Mouse (Mus musculus) liver, embryonic 11.5 days (tissue): ENCODE results near the gene Vmn1r21. TPM values are rescaled to one million over a fixed set of nuclear protein-coding genes. Genes with fewer than 3 reads are reported as not detected.

Experiments used
- ATAC-seq: fragments of 200-750 bp; cut with Nextera tagmentation; replicated peaks from 2 replicates; pipeline ENCODE4 v1.8.0; 2017; ENCODE audit warnings: moderate number of reproducible peaks, mild to moderate bottlenecking, moderate TSS enrichment, moderate library complexity; ENCODE audit not compliant: low FRiP score
- DNase-seq: peaks from one replicate; pipeline ENCODE4 v3.0.0-alpha.2; 2017; ENCODE audit warnings: low spot score
- H3K27ac ChIP-seq: fragments of 300-500 bp; sonication (generic); 2 replicates; pipeline ENCODE4 v1.5.1; 2014; ENCODE audit warnings: mild to moderate bottlenecking, low read depth, low read length, control low read depth
- H3K27me3 ChIP-seq: fragments of 300-500 bp; sonication (generic); replicated peaks from 2 replicates; pipeline ENCODE4 v1.6.1; 2014; ENCODE audit warnings: low read length, mixed read lengths; ENCODE audit not compliant: control insufficient read depth, insufficient read depth
- H3K36me3 ChIP-seq: fragments of 300-500 bp; sonication (generic); 2 replicates; pipeline ENCODE4 v1.6.1; 2014; ENCODE audit warnings: mild to moderate bottlenecking, low read length, moderate library complexity, mixed read lengths; ENCODE audit not compliant: control insufficient read depth, insufficient read depth
- H3K4me1 ChIP-seq: fragments of 300-500 bp; sonication (generic); replicated peaks from 2 replicates; pipeline ENCODE4 v1.6.1; 2014; ENCODE audit warnings: low read length, mixed read lengths; ENCODE audit not compliant: control insufficient read depth, insufficient read depth
- H3K4me2 ChIP-seq: fragments of 300-500 bp; sonication (generic); 2 replicates; pipeline ENCODE4 v1.6.1; 2014; ENCODE audit warnings: mild to moderate bottlenecking, control low read depth, moderate library complexity
- H3K4me3 ChIP-seq: fragments of 300-500 bp; sonication (generic); 2 replicates; pipeline ENCODE4 v1.5.1; 2014; ENCODE audit warnings: low read depth, low read length, control low read depth
- H3K9ac ChIP-seq: fragments of 300-500 bp; sonication (generic); 2 replicates; pipeline ENCODE4 v1.6.1; 2014; ENCODE audit warnings: low read depth, low read length, control low read depth
- H3K9me3 ChIP-seq: fragments of 300-500 bp; sonication (generic); 2 replicates; pipeline ENCODE4 v1.6.1; 2016; ENCODE audit warnings: low read length, inconsistent platforms, mixed read lengths; ENCODE audit not compliant: control insufficient read depth
- WGBS: fragments of 180-500 bp; shearing (Covaris S2); extraction: QIAGEN DNeasy Blood & Tissue Kit; methylation state at CpG from one replicate; pipeline ENCODE4 v1.1.7; 2014; 5-methylcytosine and 5-hydroxymethylcytosine counted together
- polyA plus RNA-seq: library from polyadenylated mRNA; unstranded; fragments of >200 nt; fragmentation: Nextera tagmentation; extraction: Ambion mirVana; gene quantifications from 2 replicates; pipeline ENCODE4 v1.2.1, GENCODE M21; 2014

Vmn1r21 gene
- polyA plus RNA-seq, 1 experiment from 2014 or later, result not detected

GRCm38 (mm10) chr6:57822648-57823410 is 27.3 kb downstream of the Vmn1r21 start:
- Histone ChIP-seq H3K27me3 (no peaks in the 10 kb centered on the region), H3K4me2 (peak overlapping the region; percentile 52), H3K4me1 (peaks cover 7% of the 10 kb centered on the region; the same call in 1 of the 2 replicates), H3K27ac (no peak overlapping the region), H3K9me3 (no peaks in the 10 kb centered on the region), H3K36me3 (no peaks in the 10 kb centered on the region), H3K9ac (no peak overlapping the region), H3K4me3 (peak overlapping the region; percentile 79; the same call in 1 of the 2 replicates)
- 65% methylated on average over 5 of the region's 5 CpGs for WGBS
- ATAC-seq (no peak), DNase-seq (no peak)

DNA sequence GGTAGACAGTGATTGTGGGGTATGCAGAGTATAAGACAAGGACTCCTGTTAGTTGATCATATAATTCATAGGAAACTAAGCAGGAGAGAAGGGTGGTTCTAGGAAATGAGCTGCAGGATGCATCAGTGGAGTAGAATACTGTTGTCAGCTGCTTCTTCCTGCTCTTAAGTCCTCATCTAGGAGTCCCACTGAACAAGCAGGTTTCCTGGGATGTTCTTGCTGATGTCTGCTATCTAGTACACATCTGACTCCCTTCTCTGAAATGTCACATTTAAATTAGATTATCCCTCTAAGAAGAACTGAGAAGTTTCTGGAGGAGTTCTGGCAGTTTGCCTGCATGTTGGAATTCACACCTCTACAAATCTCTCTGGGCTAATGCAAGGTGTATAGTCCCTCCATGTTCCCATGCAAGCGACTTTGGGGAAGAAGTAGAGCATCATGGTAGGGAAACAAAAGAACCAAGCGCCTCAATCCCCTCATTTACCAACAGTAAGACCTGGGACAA is 35.7 kb downstream of the Vmn1r21 start:
- Histone ChIP-seq H3K27me3 (no peaks in the 10 kb centered on the region), H3K9ac (no peak overlapping the region), H3K9me3 (no peaks in the 10 kb centered on the region), H3K4me2 (no peak overlapping the region), H3K36me3 (no peaks in the 10 kb centered on the region), H3K27ac (no peak overlapping the region), H3K4me3 (no peak overlapping the region), H3K4me1 (0 out of 2 replicates have a peak, but pooled peaks cover 2% of the 10 kb centered on the region)
- DNase-seq (no peak), ATAC-seq (no peak)
- 76% methylated on average over 2 of the region's 2 CpGs for WGBS

- no peak for ATAC-seq
- Histone ChIP-seq H3K4me1 (0 out of 2 replicates have a peak, but pooled peaks cover 2% of the 10 kb centered on the region), H3K9me3 (0 out of 2 replicates have a peak, but pooled peaks cover 2% of the 10 kb centered on the region), H3K36me3 (no peaks in the 10 kb centered on the region; the same call in 1 of the 2 replicates), H3K9ac (no peak overlapping the region), H3K27ac (no peak overlapping the region), H3K27me3 (no peaks in the 10 kb centered on the region), H3K4me3 (no peak overlapping the region), H3K4me2 (no peak overlapping the region)
- 62% methylated on average over 3 of the region's 3 CpGs for WGBS
- DNase-seq, result no peak
Observed at GRCm38 (mm10) chr6:57811748-57812730, 38.1 kb downstream of the Vmn1r21 start.

DNA sequence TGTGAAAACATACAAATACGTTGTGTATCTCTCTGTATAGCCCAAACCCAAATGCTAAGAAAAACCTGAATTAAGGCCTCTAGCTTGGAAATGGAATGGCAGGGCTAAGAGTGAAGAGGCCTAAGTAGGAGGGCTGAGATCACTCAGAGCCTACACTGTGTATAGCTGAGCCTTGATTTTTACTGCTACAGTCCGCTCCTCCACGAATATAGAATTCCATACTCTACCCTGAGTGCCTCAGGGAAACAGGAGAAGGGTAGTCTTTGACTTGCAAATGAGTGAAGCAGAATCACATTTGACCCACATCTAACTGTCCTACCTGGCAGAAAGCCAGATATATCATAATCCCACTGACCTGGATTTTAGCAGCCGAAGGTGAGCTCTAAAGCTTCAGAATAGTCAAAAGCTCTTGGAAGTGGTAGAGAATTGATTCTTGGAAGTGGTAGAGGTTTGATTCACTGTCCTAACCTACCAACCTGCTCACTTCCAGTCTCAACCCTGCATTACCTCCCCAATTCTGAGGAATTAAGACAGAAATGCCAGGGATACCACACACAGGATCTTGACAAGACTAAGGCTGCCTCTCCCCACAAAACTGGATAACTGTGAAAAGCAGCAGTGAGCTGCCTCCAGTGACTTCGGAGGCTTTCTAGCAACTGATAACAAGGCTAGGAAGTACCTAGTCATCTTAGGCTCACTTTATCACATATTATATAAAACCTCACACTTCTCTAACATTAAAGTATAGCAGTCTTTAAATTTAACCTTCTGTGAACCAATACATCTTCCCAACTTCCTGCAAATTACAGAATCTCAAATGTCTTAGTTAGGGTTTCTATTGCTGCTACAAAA is 44.7 kb downstream of the Vmn1r21 start:
- no peaks in the 10 kb centered on the region for H3K27me3 ChIP-seq
- no peak overlapping the region for H3K4me2 ChIP-seq
- H3K36me3 ChIP-seq, result no peaks in the 10 kb centered on the region; the same call in 1 of the 2 replicates
- no peak for ATAC-seq
- H3K4me1 ChIP-seq, result no peaks in the 10 kb centered on the region
- no peak overlapping the region for H3K4me3 ChIP-seq
- 0 out of 2 replicates have a peak, but pooled peaks cover 2% of the 10 kb centered on the region for H3K9me3 ChIP-seq
- DNase-seq, result no peak
- H3K9ac ChIP-seq, result no peak overlapping the region
- 82% methylated on average over 5 of the region's 5 CpGs for WGBS
- H3K27ac ChIP-seq, result no peak overlapping the region

- Histone ChIP-seq H3K9me3 (no peaks in the 10 kb centered on the region), H3K4me2 (no peak overlapping the region), H3K4me1 (no peaks in the 10 kb centered on the region), H3K4me3 (no peak overlapping the region), H3K27me3 (no peaks in the 10 kb centered on the region), H3K36me3 (no peaks in the 10 kb centered on the region), H3K9ac (no peak overlapping the region), H3K27ac (no peak overlapping the region)
- 62% methylated on average over 2 of the region's 2 CpGs for WGBS
- ATAC-seq (no peak; the same call in 1 of the 2 replicates), DNase-seq (no peak)
Observed at GRCm38 (mm10) chr6:57803130-57803529, 47.0 kb downstream of the Vmn1r21 start.

DNA sequence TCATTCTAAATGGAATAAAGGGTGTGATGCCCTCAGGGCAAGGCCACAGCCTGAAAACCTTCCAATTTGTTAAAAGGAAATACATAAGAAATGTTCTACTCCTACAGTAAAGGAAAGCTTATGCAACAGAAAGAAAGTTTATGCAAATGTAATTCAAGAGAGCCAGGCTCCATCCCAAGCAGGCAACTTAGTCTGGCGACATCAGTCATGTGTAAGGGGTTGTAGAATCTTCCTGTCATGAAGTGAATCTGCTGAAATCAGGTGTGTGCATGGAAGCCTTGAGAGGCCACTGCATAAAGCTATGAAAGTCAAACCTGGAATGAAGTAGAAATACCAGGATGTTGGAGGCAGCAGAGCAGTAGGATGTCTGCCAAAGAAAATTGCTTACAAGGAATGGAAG is 51.2 kb downstream of the Vmn1r21 start:
- Histone ChIP-seq H3K4me2 (no peak overlapping the region), H3K36me3 (no peaks in the 10 kb centered on the region), H3K9ac (no peak overlapping the region), H3K4me3 (no peak overlapping the region), H3K27me3 (no peaks in the 10 kb centered on the region), H3K4me1 (peaks cover 4% of the 10 kb centered on the region; the same call in 1 of the 2 replicates), H3K27ac (no peak overlapping the region), H3K9me3 (no peaks in the 10 kb centered on the region)
- DNase-seq (no peak), ATAC-seq (no peak)
- WGBS, result 90% methylated on average over 1 of the region's 1 CpGs

DNA sequence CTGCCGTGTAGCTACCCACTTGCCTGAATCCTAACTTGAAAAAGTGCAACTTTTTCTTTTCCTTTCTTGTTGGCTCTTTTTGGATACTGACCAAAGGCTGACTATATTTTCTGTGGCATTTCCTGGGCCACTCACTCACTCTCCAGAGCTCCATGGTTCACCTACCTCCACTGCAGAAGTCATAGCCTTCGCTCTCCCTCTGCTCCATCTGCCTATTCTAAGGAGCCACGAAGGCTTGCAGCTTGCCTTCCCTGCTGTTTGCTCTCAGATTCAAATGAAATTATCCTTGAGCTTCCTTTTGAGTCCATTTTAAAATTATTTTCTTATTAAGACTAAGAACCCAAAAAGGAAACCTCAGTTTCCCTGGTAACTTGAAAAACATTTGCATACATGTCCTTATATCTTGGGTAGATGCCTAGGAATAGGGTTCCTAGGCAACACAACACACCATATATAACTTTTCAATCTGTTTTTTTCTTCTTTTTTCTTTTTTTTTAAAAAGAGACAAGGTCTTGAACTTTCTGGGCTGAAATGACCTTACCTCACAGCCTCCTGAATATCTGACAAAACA is 53.2 kb downstream of the Vmn1r21 start:
- no peak for ATAC-seq
- H3K9me3 ChIP-seq, result no peaks in the 10 kb centered on the region
- no peak overlapping the region for H3K4me2 ChIP-seq
- WGBS, result 85% methylated on average over 3 of the region's 3 CpGs
- no peak overlapping the region for H3K9ac ChIP-seq
- H3K27ac ChIP-seq, result no peak overlapping the region
- H3K36me3 ChIP-seq, result no peaks in the 10 kb centered on the region
- H3K4me1 ChIP-seq, result peaks cover 4% of the 10 kb centered on the region; the same call in 1 of the 2 replicates
- H3K27me3 ChIP-seq, result no peaks in the 10 kb centered on the region
- no peak overlapping the region for H3K4me3 ChIP-seq
- no peak for DNase-seq
